In the genomic region with DNA sequence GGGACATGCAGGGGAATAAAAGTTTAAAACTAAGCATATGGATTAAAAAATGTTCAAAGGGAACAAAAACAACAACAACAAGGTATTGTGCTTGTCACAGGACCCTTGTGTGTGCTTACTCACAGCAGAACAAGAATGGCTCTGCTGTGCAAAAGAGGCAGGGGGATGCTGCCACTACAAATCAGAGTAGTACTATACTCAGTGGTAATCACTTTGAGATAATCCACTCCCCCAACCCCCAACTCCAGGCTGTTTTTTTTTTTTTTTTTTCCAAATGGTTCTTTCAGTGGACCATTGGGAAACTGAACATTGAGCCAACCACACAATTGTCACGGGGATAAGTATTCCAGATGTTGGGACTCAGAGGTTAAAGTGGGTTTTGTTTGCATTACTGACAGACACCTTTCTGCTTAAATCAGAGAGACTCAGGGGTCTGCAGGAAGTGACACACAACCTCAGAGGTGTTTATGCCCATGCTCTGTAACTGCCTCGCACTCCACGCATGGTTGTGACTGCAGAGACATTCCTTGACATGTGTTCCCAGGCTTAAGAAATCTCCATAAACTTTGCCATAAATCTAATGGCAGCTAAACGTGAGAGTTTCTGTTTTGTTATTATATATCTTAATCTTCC, we compare ENCODE assay signal across 22 mouse cellular contexts.
DNase-seq lines count a peak whose midpoint lies in the region; ATAC-seq and TF ChIP-seq lines count a peak whose summit lies in the region.
"Had no signal": no experiment of that assay in that cellular context is flagged by ENCODE, and none has a peak within 500 bp of the region (broad histone marks: within the 10 kb centered on the region; RNA-seq: fewer than 3 reads in every experiment).

No protein-coding gene starts in this region.

- no peak for DNase-seq in kidney, postnatal 0 days (ENCODE audit: low spot score)
- no peak for DNase-seq in kidney, postnatal 36 days
- DNase-seq in mesoderm, embryonic 11.5 days (ENCODE audit: low read depth, low spot score), result peak; percentile 43
- DNase-seq in natural killer cell, adult 2 months (ENCODE audit: low spot score in 2 of 2), result no peak
- no peak for DNase-seq in left cerebral cortex, adult 11 months (ENCODE audit: low spot score)
- DNase-seq: adrenal gland, postnatal 14 days; cerebellum, adult 11-12 months; cerebellum, adult 9-10 months; cerebellum, postnatal 25 days; gastrocnemius, postnatal 14 days; heart, adult 2 months had no signal

- H3K9ac ChIP-seq in intestine, embryonic 15.5 days, result no peak overlapping the region
- H3K9ac ChIP-seq in intestine, postnatal 0 days (ENCODE audit: low read depth, low read length), result no peak overlapping the region
- H3K9ac ChIP-seq in kidney, postnatal 0 days (ENCODE audit: low read depth, low read length), result no peak overlapping the region
- no peak overlapping the region for H3K9ac ChIP-seq in limb, embryonic 12.5 days (replicated peaks)
- H3K9ac ChIP-seq: embryonic facial prominence, embryonic 13.5 days; forebrain, embryonic 12.5 days; heart, embryonic 12.5 days; hindbrain, embryonic 15.5 days had no signal

- no peak overlapping the region for H3K27ac ChIP-seq in intestine, embryonic 15.5 days
- H3K27ac ChIP-seq in intestine, postnatal 0 days (ENCODE audit: low read depth, low read length), result no peak overlapping the region
- peak overlapping the region; percentile 60 for H3K27ac ChIP-seq in kidney, postnatal 0 days
- 0 out of 2 replicates have a peak overlapping the region, but pooled peaks have one; percentile 53 for H3K27ac ChIP-seq in limb, embryonic 12.5 days
- H3K27ac ChIP-seq: embryonic facial prominence, embryonic 13.5 days; forebrain, embryonic 12.5 days; heart, adult 2 months; hindbrain, embryonic 15.5 days had no signal

- no peak for TF ChIP-seq CTCF in intestine, postnatal 0 days (IDR thresholded peaks at IDR 0.05; ENCODE audit: low read depth)
- TF ChIP-seq CTCF in kidney, postnatal 0 days (IDR thresholded peaks at IDR 0.05; ENCODE audit: low read depth), result no peak

- no peak overlapping the region for H3K4me3 ChIP-seq in intestine, embryonic 15.5 days (replicated peaks)
- no peak overlapping the region for H3K4me3 ChIP-seq in intestine, postnatal 0 days (ENCODE audit: low read depth, low read length)
- no peak overlapping the region for H3K4me3 ChIP-seq in kidney, postnatal 0 days (replicated peaks; ENCODE audit: low read depth, low read length)
- no peak overlapping the region for H3K4me3 ChIP-seq in limb, embryonic 12.5 days (replicated peaks)
- H3K4me3 ChIP-seq: embryonic facial prominence, embryonic 13.5 days; forebrain, embryonic 12.5 days; heart, adult 2 months; heart, embryonic 12.5 days; hindbrain, embryonic 15.5 days had no signal

- no peaks in the 10 kb centered on the region for H3K36me3 ChIP-seq in intestine, embryonic 15.5 days
- no peaks in the 10 kb centered on the region for H3K36me3 ChIP-seq in intestine, postnatal 0 days (ENCODE audit: control insufficient read depth, insufficient read depth)
- H3K36me3 ChIP-seq in kidney, postnatal 0 days (ENCODE audit: insufficient read depth, low read length), result no peaks in the 10 kb centered on the region
- H3K36me3 ChIP-seq in limb, embryonic 12.5 days, result no peaks in the 10 kb centered on the region
- H3K36me3 ChIP-seq: embryonic facial prominence, embryonic 13.5 days; forebrain, embryonic 12.5 days; heart, embryonic 12.5 days; hindbrain, embryonic 15.5 days had no signal

- H3K27me3 ChIP-seq in intestine, embryonic 15.5 days (replicated peaks), result no peaks in the 10 kb centered on the region
- no peaks in the 10 kb centered on the region for H3K27me3 ChIP-seq in intestine, postnatal 0 days (replicated peaks; ENCODE audit: control insufficient read depth, insufficient read depth, low read length)
- H3K27me3 ChIP-seq in kidney, postnatal 0 days (ENCODE audit: insufficient read depth, low read length), result no peaks in the 10 kb centered on the region
- H3K27me3 ChIP-seq in limb, embryonic 12.5 days, result no peaks in the 10 kb centered on the region
- H3K27me3 ChIP-seq: CH12.LX; embryonic facial prominence, embryonic 13.5 days; forebrain, embryonic 12.5 days; heart, embryonic 12.5 days; hindbrain, embryonic 15.5 days; Patski had no signal

- 0 out of 2 replicates have a peak, but pooled peaks cover 3% of the 10 kb centered on the region for H3K4me1 ChIP-seq in intestine, embryonic 15.5 days (replicated peaks)
- H3K4me1 ChIP-seq in intestine, postnatal 0 days (replicated peaks; ENCODE audit: control insufficient read depth, insufficient read depth, low read length), result 0 out of 2 replicates have a peak, but pooled peaks cover 3% of the 10 kb centered on the region
- H3K4me1 ChIP-seq in kidney, postnatal 0 days (replicated peaks; ENCODE audit: insufficient read depth, low read length), result 0 out of 2 replicates have a peak, but pooled peaks cover 4% of the 10 kb centered on the region
- H3K4me1 ChIP-seq in limb, embryonic 12.5 days (replicated peaks), result peaks cover 37% of the 10 kb centered on the region
- H3K4me1 ChIP-seq: forebrain, embryonic 12.5 days; heart, embryonic 12.5 days; hindbrain, embryonic 15.5 days had no signal

- 0 out of 2 replicates have a peak, but pooled peaks have one; percentile 39 for ATAC-seq in intestine, embryonic 15.5 days
- no peak for ATAC-seq in intestine, postnatal 0 days
- ATAC-seq in kidney, postnatal 0 days (replicated peaks; ENCODE audit: low FRiP score, low read depth), result no peak
- peak; percentile 94 for ATAC-seq in limb, embryonic 12.5 days (ENCODE audit: insufficient number of reproducible peaks, insufficient read depth, low FRiP score, low TSS enrichment, low read depth)
- ATAC-seq: activated CD4-positive, CD25-positive, alpha-beta regulatory T cell, adult 4 months; forebrain, embryonic 16.5 days had no signal

- H3K4me2 ChIP-seq in intestine, embryonic 15.5 days (replicated peaks), result no peak overlapping the region
- no peak overlapping the region for H3K4me2 ChIP-seq in intestine, postnatal 0 days (replicated peaks; ENCODE audit: low read depth)
- no peak overlapping the region for H3K4me2 ChIP-seq in kidney, postnatal 0 days (ENCODE audit: low read length)
- H3K4me2 ChIP-seq in limb, embryonic 12.5 days, result peak overlapping the region; percentile 10; the same call in 1 of the 2 replicates
- H3K4me2 ChIP-seq: embryonic facial prominence, embryonic 13.5 days; forebrain, embryonic 12.5 days; heart, embryonic 12.5 days; hindbrain, embryonic 15.5 days had no signal

- H3K9me3 ChIP-seq in intestine, embryonic 15.5 days, result no peaks in the 10 kb centered on the region
- H3K9me3 ChIP-seq in intestine, postnatal 0 days (ENCODE audit: control insufficient read depth), result no peaks in the 10 kb centered on the region
- H3K9me3 ChIP-seq in kidney, postnatal 0 days (replicated peaks; ENCODE audit: low read length), result no peaks in the 10 kb centered on the region
- H3K9me3 ChIP-seq in limb, embryonic 12.5 days, result peaks cover 8% of the 10 kb centered on the region; the same call in 1 of the 2 replicates
- H3K9me3 ChIP-seq: hindbrain, embryonic 15.5 days had no signal

- 26% methylated on average over 4 of the region's 4 CpGs for WGBS in intestine, embryonic 15.5 days
- 38% methylated on average over 4 of the region's 4 CpGs for WGBS in intestine, postnatal 0 days
- 22% methylated on average over 4 of the region's 4 CpGs for WGBS in kidney, postnatal 0 days
- 5% methylated on average over 4 of the region's 4 CpGs for WGBS in limb, embryonic 12.5 days

Comparison
In these comparisons a context has a peak if more than half of its experiments do, and no peak if none do; other contexts are left out.
1. ATAC-seq: peak in intestine, embryonic 15.5 days (single experiment) and limb, embryonic 12.5 days (single experiment); none in intestine, postnatal 0 days (single experiment) and kidney, postnatal 0 days (single experiment).
2. H3K27ac ChIP-seq: peak in kidney, postnatal 0 days (single experiment) and limb, embryonic 12.5 days (single experiment); none in intestine, embryonic 15.5 days (single experiment) and intestine, postnatal 0 days (single experiment).